Mouse (Mus musculus) hindbrain, embryonic 16.5 days (tissue): Measurements from ENCODE around the gene Mtss1l. TPM values are rescaled to one million over a fixed set of nuclear protein-coding genes. Genes with fewer than 3 reads are reported as not detected.

Source experiments
- ATAC-seq: fragments of 200-750 bp; cut with Nextera tagmentation; 2 replicates; pipeline ENCODE4 v1.8.0; 2017; ENCODE audit warnings: moderate TSS enrichment, moderate library complexity
- H3K27ac ChIP-seq: fragments of 300-500 bp; sonication (generic); 2 replicates; pipeline ENCODE4 v1.5.1; 2014; ENCODE audit warnings: low read depth, mild to moderate bottlenecking, control low read depth, low read length, moderate library complexity
- H3K27me3 ChIP-seq: fragments of 300-500 bp; sonication (generic); replicated peaks from 2 replicates; pipeline ENCODE4 v1.6.1; 2014; ENCODE audit warnings: low read length; ENCODE audit not compliant: control insufficient read depth, insufficient read depth
- H3K36me3 ChIP-seq: fragments of 300-500 bp; sonication (generic); 2 replicates; pipeline ENCODE4 v1.6.1; 2014; ENCODE audit warnings: mild to moderate bottlenecking, low read length, moderate library complexity, mixed read lengths; ENCODE audit not compliant: control insufficient read depth, insufficient read depth
- H3K4me1 ChIP-seq: fragments of 300-500 bp; sonication (generic); 2 replicates; pipeline ENCODE4 v1.6.1; 2014; ENCODE audit warnings: low read depth, low read length; ENCODE audit not compliant: control insufficient read depth, insufficient read depth
- H3K4me2 ChIP-seq: fragments of 300-500 bp; sonication (generic); 2 replicates; pipeline ENCODE4 v1.6.1; 2014; ENCODE audit warnings: mild to moderate bottlenecking, low read length, control low read depth, moderate library complexity
- H3K4me3 ChIP-seq: fragments of 300-500 bp; sonication (generic); 2 replicates; pipeline ENCODE4 v1.5.1; 2014; ENCODE audit warnings: mild to moderate bottlenecking, low read length, control low read depth, moderate library complexity
- H3K9ac ChIP-seq: fragments of 300-500 bp; sonication (generic); 2 replicates; pipeline ENCODE4 v1.6.1; 2014; ENCODE audit warnings: low read depth, mild to moderate bottlenecking, control low read depth, low read length, moderate library complexity
- H3K9me3 ChIP-seq: fragments of 300-500 bp; sonication (generic); 2 replicates; pipeline ENCODE4 v1.6.1; 2014; ENCODE audit warnings: mild to moderate bottlenecking, low read length, moderate library complexity; ENCODE audit not compliant: control insufficient read depth
- WGBS: fragments of 180-500 bp; shearing (Covaris S2); extraction: QIAGEN DNeasy Blood & Tissue Kit; methylation state at CpG from one replicate; pipeline ENCODE4 v1.1.7; 2014; 5-methylcytosine and 5-hydroxymethylcytosine counted together
- polyA plus RNA-seq: library from polyadenylated mRNA; unstranded; fragments of >200 nt; fragmentation: Nextera tagmentation; extraction: Ambion mirVana; gene quantifications from 2 replicates; pipeline ENCODE4 v1.2.1, GENCODE M21; 2015

Mtss1l gene
- polyA plus RNA-seq, 1 experiment from 2014 or later, result 28.8 TPM

GRCm38 (mm10) chr8:110745162-110745561, 23.9 kb downstream of the Mtss1l start:
- Histone ChIP-seq H3K27me3 (no peaks in the 10 kb centered on the region), H3K4me3 (no peak overlapping the region), H3K9me3 (no peaks in the 10 kb centered on the region), H3K36me3 (no peaks in the 10 kb centered on the region), H3K9ac (no peak overlapping the region), H3K4me2 (no peak overlapping the region), H3K4me1 (no peaks in the 10 kb centered on the region), H3K27ac (no peak overlapping the region)
- WGBS, result 97% methylated on average over 10 of the region's 10 CpGs
- ATAC-seq, result no peak

- no peaks in the 10 kb centered on the region for H3K36me3 ChIP-seq
- H3K4me3 ChIP-seq, result no peak overlapping the region
- no peak overlapping the region for H3K9ac ChIP-seq
- H3K27me3 ChIP-seq, result no peaks in the 10 kb centered on the region
- H3K27ac ChIP-seq, result no peak overlapping the region
- no peaks in the 10 kb centered on the region for H3K9me3 ChIP-seq
- ATAC-seq, result no peak
- WGBS, result 77% methylated on average over 9 of the region's 9 CpGs
- H3K4me2 ChIP-seq, result no peak overlapping the region
- no peaks in the 10 kb centered on the region for H3K4me1 ChIP-seq
Observed at GRCm38 (mm10) chr8:110746661-110747060, 25.4 kb downstream of the Mtss1l start.

- H3K36me3 ChIP-seq, result no peaks in the 10 kb centered on the region
- 59% methylated on average over 10 of the region's 10 CpGs for WGBS
- no peak overlapping the region for H3K9ac ChIP-seq
- H3K27me3 ChIP-seq, result no peaks in the 10 kb centered on the region
- H3K4me1 ChIP-seq, result no peaks in the 10 kb centered on the region
- no peak overlapping the region for H3K27ac ChIP-seq
- no peaks in the 10 kb centered on the region for H3K9me3 ChIP-seq
- H3K4me3 ChIP-seq, result no peak overlapping the region
- H3K4me2 ChIP-seq, result no peak overlapping the region
- peak; percentile 71 for ATAC-seq
Observed at GRCm38 (mm10) chr8:110749500-110750170, 28.4 kb downstream of the Mtss1l start.

- no peaks in the 10 kb centered on the region for H3K4me1 ChIP-seq
- ATAC-seq, result no peak
- H3K36me3 ChIP-seq, result no peaks in the 10 kb centered on the region
- H3K9ac ChIP-seq, result no peak overlapping the region
- H3K27ac ChIP-seq, result no peak overlapping the region
- no peaks in the 10 kb centered on the region for H3K27me3 ChIP-seq
- no peak overlapping the region for H3K4me3 ChIP-seq
- WGBS, result 37% methylated on average over 13 of the region's 13 CpGs
- H3K9me3 ChIP-seq, result no peaks in the 10 kb centered on the region
- no peak overlapping the region for H3K4me2 ChIP-seq
Observed at GRCm38 (mm10) chr8:110750269-110750668, 29.0 kb downstream of the Mtss1l start.

GRCm38 (mm10) chr8:110751490-110751889, 30.2 kb downstream of the Mtss1l start:
- no peaks in the 10 kb centered on the region for H3K4me1 ChIP-seq
- no peak overlapping the region for H3K27ac ChIP-seq
- no peak overlapping the region for H3K4me2 ChIP-seq
- 88% methylated on average over 5 of the region's 5 CpGs for WGBS
- H3K9ac ChIP-seq, result no peak overlapping the region
- no peaks in the 10 kb centered on the region for H3K9me3 ChIP-seq
- no peak for ATAC-seq
- H3K27me3 ChIP-seq, result no peaks in the 10 kb centered on the region
- no peak overlapping the region for H3K4me3 ChIP-seq
- no peaks in the 10 kb centered on the region for H3K36me3 ChIP-seq

- Histone ChIP-seq H3K9ac (peak overlapping the region; percentile 25; the same call in 1 of the 2 replicates), H3K27me3 (no peaks in the 10 kb centered on the region), H3K4me2 (no peak overlapping the region), H3K9me3 (no peaks in the 10 kb centered on the region), H3K4me1 (no peaks in the 10 kb centered on the region), H3K27ac (no peak overlapping the region), H3K36me3 (no peaks in the 10 kb centered on the region), H3K4me3 (no peak overlapping the region)
- 50% methylated on average over 4 of the region's 4 CpGs for WGBS
- 0 out of 2 replicates have a peak, but pooled peaks have one; percentile 37 for ATAC-seq
Observed at GRCm38 (mm10) chr8:110754713-110755112, 33.4 kb downstream of the Mtss1l start.

- Histone ChIP-seq H3K27me3 (no peaks in the 10 kb centered on the region), H3K36me3 (no peaks in the 10 kb centered on the region), H3K4me1 (no peaks in the 10 kb centered on the region), H3K9me3 (no peaks in the 10 kb centered on the region), H3K4me2 (no peak overlapping the region), H3K27ac (no peak overlapping the region), H3K9ac (no peak overlapping the region), H3K4me3 (no peak overlapping the region)
- no peak for ATAC-seq
- 54% methylated on average over 15 of the region's 15 CpGs for WGBS
Observed at GRCm38 (mm10) chr8:110755511-110756170, 34.4 kb downstream of the Mtss1l start.

- WGBS, result 92% methylated on average over 5 of the region's 5 CpGs
- no peaks in the 10 kb centered on the region for H3K9me3 ChIP-seq
- no peak for ATAC-seq
- no peak overlapping the region for H3K9ac ChIP-seq
- no peak overlapping the region for H3K4me3 ChIP-seq
- no peak overlapping the region for H3K27ac ChIP-seq
- H3K27me3 ChIP-seq, result no peaks in the 10 kb centered on the region
- no peaks in the 10 kb centered on the region for H3K36me3 ChIP-seq
- no peaks in the 10 kb centered on the region for H3K4me1 ChIP-seq
- no peak overlapping the region for H3K4me2 ChIP-seq
Observed at GRCm38 (mm10) chr8:110756196-110756595, 34.9 kb downstream of the Mtss1l start.

- Histone ChIP-seq H3K4me2 (no peak overlapping the region), H3K9me3 (no peaks in the 10 kb centered on the region), H3K36me3 (no peaks in the 10 kb centered on the region), H3K9ac (no peak overlapping the region), H3K27ac (peak overlapping the region; percentile 17; the same call in 1 of the 2 replicates), H3K27me3 (no peaks in the 10 kb centered on the region), H3K4me3 (no peak overlapping the region), H3K4me1 (no peaks in the 10 kb centered on the region)
- no peak for ATAC-seq
- 70% methylated on average over 7 of the region's 7 CpGs for WGBS
Observed at GRCm38 (mm10) chr8:110760280-110760940, 39.1 kb downstream of the Mtss1l start.
